Mouse (Mus musculus): ENCODE results near the gene Gm4756. TPM values are rescaled to one million over a fixed set of nuclear protein-coding genes. Genes with fewer than 3 reads are reported as not detected.
A peak's percentile ranks its signal among the peaks of the same experiment; 100 is the strongest.
"Not testable (repeated sequence)": the region's sequence is repeated elsewhere in the genome, so short reads cannot be mapped to it uniquely, and the experiment has no call there.

The Gm4756 gene
- total RNA-seq, 2 experiments from 2014 or later, result not detected

GRCm38 (mm10) chr12:72655775-72656174 lies 6.3 kb upstream of the Gm4756 start:
- no peak for DNase-seq (ENCODE audit: extremely low spot score in 1 of 2, low spot score in 1 of 2)

- peak; percentile 54 to 84 for DNase-seq (ENCODE audit: extremely low spot score in 1 of 2, low spot score in 1 of 2)
These were observed 5.2 kb upstream of the Gm4756 start for GRCm38 (mm10) chr12:72654698-72655097.

GRCm38 (mm10) chr12:72648921-72649320 lies 540 bp downstream of the Gm4756 start:
- DNase-seq (ENCODE audit: extremely low spot score in 1 of 2, low spot score in 1 of 2), result no peak

GRCm38 (mm10) chr12:72638025-72638424 lies 11.4 kb downstream of the Gm4756 start:
- DNase-seq (ENCODE audit: extremely low spot score in 1 of 2, low spot score in 1 of 2), result no peak

GRCm38 (mm10) chr12:72628751-72629150 lies 20.7 kb downstream of the Gm4756 start:
- no peak for DNase-seq (ENCODE audit: extremely low spot score in 1 of 2, low spot score in 1 of 2)

GRCm38 (mm10) chr12:72622853-72623496 lies 26.5 kb downstream of the Gm4756 start:
- DNase-seq (ENCODE audit: extremely low spot score in 1 of 2, low spot score in 1 of 2), result no peak

GRCm38 (mm10) chr12:72621441-72621840 lies 28.0 kb downstream of the Gm4756 start:
- no peak for DNase-seq (ENCODE audit: extremely low spot score in 1 of 2, low spot score in 1 of 2)

- no peak for DNase-seq (ENCODE audit: extremely low spot score in 1 of 2, low spot score in 1 of 2)
These were observed 28.6 kb downstream of the Gm4756 start for GRCm38 (mm10) chr12:72620856-72621255.

GRCm38 (mm10) chr12:72612053-72612452 lies 37.4 kb downstream of the Gm4756 start:
- DNase-seq (ENCODE audit: extremely low spot score in 1 of 2, low spot score in 1 of 2), result no peak

- DNase-seq (ENCODE audit: extremely low spot score in 1 of 2, low spot score in 1 of 2), result not testable (repeated sequence)
These were observed 50.7 kb downstream of the Gm4756 start for GRCm38 (mm10) chr12:72598731-72599130.

GRCm38 (mm10) chr12:72594001-72594400 lies 55.5 kb downstream of the Gm4756 start:
- DNase-seq (ENCODE audit: extremely low spot score in 1 of 2, low spot score in 1 of 2), result no peak

- DNase-seq (ENCODE audit: extremely low spot score in 1 of 2, low spot score in 1 of 2), result no peak
These were observed 56.5 kb downstream of the Gm4756 start for GRCm38 (mm10) chr12:72592991-72593390.

GRCm38 (mm10) chr12:72585339-72585738 lies 64.1 kb downstream of the Gm4756 start:
- DNase-seq (ENCODE audit: extremely low spot score in 1 of 2, low spot score in 1 of 2), result no peak

- DNase-seq (ENCODE audit: extremely low spot score in 1 of 2, low spot score in 1 of 2), result no peak
These were observed 66.4 kb downstream of the Gm4756 start for GRCm38 (mm10) chr12:72583099-72583498.

GRCm38 (mm10) chr12:72582021-72582420 lies 67.4 kb downstream of the Gm4756 start:
- no peak for DNase-seq (ENCODE audit: extremely low spot score in 1 of 2, low spot score in 1 of 2)

- no peak for DNase-seq (ENCODE audit: extremely low spot score in 1 of 2, low spot score in 1 of 2)
These were observed 85.1 kb downstream of the Gm4756 start for GRCm38 (mm10) chr12:72564281-72564795.

GRCm38 (mm10) chr12:72554347-72554746 lies 95.1 kb downstream of the Gm4756 start:
- no peak for DNase-seq (ENCODE audit: extremely low spot score in 1 of 2, low spot score in 1 of 2)

GRCm38 (mm10) chr12:72538571-72538970 lies 110.9 kb downstream of the Gm4756 start:
- DNase-seq (ENCODE audit: extremely low spot score in 1 of 2, low spot score in 1 of 2), result no peak

- peak; percentile 90 to 91 for DNase-seq (ENCODE audit: extremely low spot score in 1 of 2, low spot score in 1 of 2)
These were observed 113.4 kb downstream of the Gm4756 start, which contains the start of gene Pcnx4 for GRCm38 (mm10) chr12:72536021-72536597. Gene Pcnx4, plus strand, starts transcription at chr12:72536383.

GRCm38 (mm10) chr12:72535599-72535998 lies 113.9 kb downstream of the Gm4756 start:
- DNase-seq (ENCODE audit: extremely low spot score in 1 of 2, low spot score in 1 of 2), result no peak

GRCm38 (mm10) chr12:72533986-72534385 lies 115.5 kb downstream of the Gm4756 start:
- no peak for DNase-seq (ENCODE audit: extremely low spot score in 1 of 2, low spot score in 1 of 2)

GRCm38 (mm10) chr12:72532303-72532702 lies 117.2 kb downstream of the Gm4756 start:
- DNase-seq (ENCODE audit: extremely low spot score in 1 of 2, low spot score in 1 of 2), result no peak

Measured in layer of hippocampus, postnatal 25 days (tissue).